Mouse (Mus musculus) liver, embryonic 15.5 days (tissue): ENCODE results near the gene Cdx2. TPM values are rescaled to one million over a fixed set of nuclear protein-coding genes. Genes with fewer than 3 reads are reported as not detected.

ENCODE experiments used
- ATAC-seq: fragments of 200-750 bp; cut with Nextera tagmentation; 2 replicates; pipeline ENCODE4 v1.8.0; 2017; ENCODE audit warnings: moderate number of reproducible peaks, mild to moderate bottlenecking, moderate library complexity; ENCODE audit not compliant: insufficient read depth
- H3K27ac ChIP-seq: fragments of 300-500 bp; sonication (generic); replicated peaks from 2 replicates; pipeline ENCODE4 v1.5.1; 2015; ENCODE audit warnings: mild to moderate bottlenecking, inconsistent platforms
- H3K27me3 ChIP-seq: fragments of 300-500 bp; sonication (generic); 2 replicates; pipeline ENCODE4 v1.6.1; 2015; ENCODE audit warnings: mild to moderate bottlenecking, inconsistent platforms
- H3K36me3 ChIP-seq: fragments of 300-500 bp; sonication (generic); replicated peaks from 2 replicates; pipeline ENCODE4 v1.6.1; 2015; ENCODE audit warnings: moderate library complexity, mild to moderate bottlenecking, inconsistent platforms
- H3K4me1 ChIP-seq: fragments of 300-500 bp; sonication (generic); replicated peaks from 2 replicates; pipeline ENCODE4 v1.6.1; 2015; ENCODE audit warnings: inconsistent platforms
- H3K4me2 ChIP-seq: fragments of 300-500 bp; sonication (generic); 2 replicates; pipeline ENCODE4 v1.6.1; 2015; ENCODE audit warnings: moderate library complexity, mild to moderate bottlenecking, inconsistent platforms
- H3K4me3 ChIP-seq: fragments of 300-500 bp; sonication (generic); replicated peaks from 2 replicates; pipeline ENCODE4 v1.5.1; 2015; ENCODE audit warnings: mild to moderate bottlenecking, inconsistent platforms
- H3K9ac ChIP-seq: fragments of 300-500 bp; sonication (generic); 2 replicates; pipeline ENCODE4 v1.6.1; 2015; ENCODE audit warnings: moderate library complexity, mild to moderate bottlenecking, inconsistent platforms
- H3K9me3 ChIP-seq: fragments of 300-500 bp; sonication (generic); replicated peaks from 2 replicates; pipeline ENCODE4 v1.6.1; 2016; ENCODE audit warnings: inconsistent platforms
- WGBS: fragments of 180-500 bp; shearing (Covaris S2); methylation state at CpG from one replicate; pipeline ENCODE4 v1.1.7; 2015; ENCODE audit warnings: mixed read lengths; ENCODE audit not compliant: insufficient replicate concordance; 5-methylcytosine and 5-hydroxymethylcytosine counted together
- polyA plus RNA-seq: library from polyadenylated mRNA; unstranded; fragments of >200 nt; fragmentation: Nextera tagmentation; extraction: Ambion mirVana; gene quantifications from 2 replicates; pipeline ENCODE4 v1.2.1, GENCODE M21; 2015

Gene Cdx2
- polyA plus RNA-seq, 1 experiment from 2014 or later: not detected

DNA sequence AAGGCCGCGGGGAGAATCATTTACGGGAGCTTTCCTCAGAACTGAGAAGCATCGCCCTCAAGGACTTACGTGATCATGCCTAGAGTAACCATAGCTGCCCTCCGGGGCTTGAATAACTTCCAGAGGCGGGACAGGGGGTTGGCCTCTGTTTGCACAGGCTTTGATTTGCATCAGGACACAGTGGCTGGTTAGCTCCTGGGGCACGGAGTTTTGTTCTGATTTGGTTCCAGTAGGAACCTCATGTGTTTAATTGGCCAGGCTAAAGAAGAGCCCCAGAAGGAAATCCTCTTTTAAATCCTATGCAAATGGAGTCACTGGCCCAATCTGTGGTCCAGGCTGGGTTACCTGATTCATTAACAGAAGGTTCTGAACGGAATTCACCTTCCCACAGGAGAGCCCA is 31.9 kb upstream of the Cdx2 start:
- Histone ChIP-seq H3K9me3 (no peaks in the 10 kb centered on the region), H3K4me3 (no peak overlapping the region), H3K27me3 (no peaks in the 10 kb centered on the region), H3K27ac (no peak overlapping the region), H3K9ac (no peak overlapping the region), H3K4me2 (no peak overlapping the region), H3K36me3 (no peaks in the 10 kb centered on the region), H3K4me1 (no peaks in the 10 kb centered on the region)
- ATAC-seq: no peak
- WGBS: 60% methylated on average over 9 of the region's 9 CpGs

GRCm38 (mm10) chr5:147332711-147333110 is 25.6 kb upstream of the Cdx2 start:
- H3K9ac ChIP-seq: no peak overlapping the region
- ATAC-seq: no peak
- WGBS: 42% methylated on average over 7 of the region's 7 CpGs
- H3K9me3 ChIP-seq: no peaks in the 10 kb centered on the region
- no peak overlapping the region for H3K4me2 ChIP-seq
- no peaks in the 10 kb centered on the region for H3K27me3 ChIP-seq
- H3K4me1 ChIP-seq: no peaks in the 10 kb centered on the region
- H3K4me3 ChIP-seq: no peak overlapping the region
- no peaks in the 10 kb centered on the region for H3K36me3 ChIP-seq
- no peak overlapping the region for H3K27ac ChIP-seq

- H3K9me3 ChIP-seq: no peaks in the 10 kb centered on the region
- H3K36me3 ChIP-seq: no peaks in the 10 kb centered on the region
- WGBS: 33% methylated on average over 2 of the region's 2 CpGs
- ATAC-seq: no peak
- no peaks in the 10 kb centered on the region for H3K27me3 ChIP-seq
- no peak overlapping the region for H3K27ac ChIP-seq
- H3K9ac ChIP-seq: no peak overlapping the region
- no peak overlapping the region for H3K4me2 ChIP-seq
- H3K4me1 ChIP-seq: no peaks in the 10 kb centered on the region
- no peak overlapping the region for H3K4me3 ChIP-seq
These were observed 24.5 kb upstream of the Cdx2 start for GRCm38 (mm10) chr5:147331547-147331946.

DNA sequence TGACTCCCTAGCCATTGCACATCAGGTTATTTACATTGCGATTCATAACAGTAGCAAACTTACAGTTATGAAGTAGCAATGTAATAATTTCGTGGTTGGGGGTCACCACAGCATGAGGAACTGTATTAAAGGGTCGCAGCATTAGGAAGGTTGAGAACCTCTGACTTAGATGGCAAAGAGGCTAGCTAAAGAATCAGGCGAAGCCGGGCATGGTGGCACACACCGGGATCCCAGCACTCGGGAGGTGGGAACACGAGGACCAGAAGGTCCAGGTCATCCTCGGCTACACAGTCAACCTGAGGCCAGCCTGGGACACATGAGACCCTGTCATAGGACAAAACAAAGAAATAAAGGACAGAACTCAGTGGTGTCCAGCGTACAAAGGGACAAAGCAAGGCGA is 22.9 kb upstream of the Cdx2 start:
- no peaks in the 10 kb centered on the region for H3K4me1 ChIP-seq
- ATAC-seq: no peak
- no peak overlapping the region for H3K4me3 ChIP-seq
- no peaks in the 10 kb centered on the region for H3K9me3 ChIP-seq
- no peaks in the 10 kb centered on the region for H3K36me3 ChIP-seq
- 72% methylated on average over 11 of the region's 11 CpGs for WGBS
- H3K9ac ChIP-seq: no peak overlapping the region
- H3K27me3 ChIP-seq: no peaks in the 10 kb centered on the region
- no peak overlapping the region for H3K4me2 ChIP-seq
- H3K27ac ChIP-seq: no peak overlapping the region

DNA sequence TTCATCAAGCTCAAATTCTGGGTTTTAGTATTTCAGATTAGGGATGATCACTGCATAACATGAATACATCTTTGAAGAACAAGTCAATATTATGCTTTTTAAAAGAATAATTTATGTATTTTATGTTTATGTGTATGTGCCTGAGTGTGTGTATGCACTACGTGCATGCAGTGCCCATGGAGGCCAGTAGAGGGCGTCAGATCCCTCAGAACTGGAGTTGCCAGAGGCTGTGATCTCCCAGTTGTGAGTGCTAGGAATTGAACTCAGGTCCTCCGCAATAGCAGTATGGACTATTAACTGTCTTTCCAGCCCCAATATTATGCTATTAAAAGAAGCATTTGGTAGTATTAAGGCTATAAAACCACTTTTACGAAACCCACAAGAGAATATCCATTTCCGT is 20.6 kb upstream of the Cdx2 start:
- H3K4me3 ChIP-seq: no peak overlapping the region
- no peak for ATAC-seq
- H3K9ac ChIP-seq: no peak overlapping the region
- no peak overlapping the region for H3K4me2 ChIP-seq
- 0 out of 2 replicates have a peak, but pooled peaks cover 1% of the 10 kb centered on the region for H3K27me3 ChIP-seq
- 74% methylated on average over 5 of the region's 5 CpGs for WGBS
- H3K9me3 ChIP-seq: no peaks in the 10 kb centered on the region
- H3K27ac ChIP-seq: no peak overlapping the region
- 0 out of 2 replicates have a peak, but pooled peaks cover 7% of the 10 kb centered on the region for H3K4me1 ChIP-seq
- H3K36me3 ChIP-seq: no peaks in the 10 kb centered on the region

DNA sequence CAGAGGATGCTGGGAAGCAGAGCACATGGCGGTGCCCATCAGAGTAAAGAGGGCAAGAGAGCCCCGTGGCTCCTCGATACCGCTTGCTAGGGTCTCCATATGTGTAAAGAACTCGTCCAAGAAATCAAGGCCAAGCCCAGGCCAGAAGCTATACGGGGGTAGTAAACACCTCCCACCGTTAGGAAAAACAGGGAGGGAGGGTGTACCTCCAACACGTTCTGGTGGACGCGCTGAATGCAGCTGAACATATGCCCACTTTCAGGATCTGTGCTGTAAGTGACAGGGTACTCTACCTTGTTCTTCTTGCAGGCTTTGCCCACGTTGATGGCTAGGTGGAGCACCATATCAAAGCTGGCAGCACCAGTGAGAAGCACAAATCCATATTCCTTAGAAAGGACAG is 18.9 kb upstream of the Cdx2 start:
- Histone ChIP-seq H3K9ac (no peak overlapping the region), H3K4me1 (0 out of 2 replicates have a peak, but pooled peaks cover 10% of the 10 kb centered on the region), H3K4me3 (no peak overlapping the region), H3K27ac (no peak overlapping the region), H3K27me3 (peaks cover 16% of the 10 kb centered on the region; the same call in 1 of the 2 replicates), H3K4me2 (no peak overlapping the region), H3K9me3 (no peaks in the 10 kb centered on the region), H3K36me3 (no peaks in the 10 kb centered on the region)
- no peak for ATAC-seq
- whole genome bisulfite sequencing: 64% methylated on average over 11 of the region's 11 CpGs

DNA sequence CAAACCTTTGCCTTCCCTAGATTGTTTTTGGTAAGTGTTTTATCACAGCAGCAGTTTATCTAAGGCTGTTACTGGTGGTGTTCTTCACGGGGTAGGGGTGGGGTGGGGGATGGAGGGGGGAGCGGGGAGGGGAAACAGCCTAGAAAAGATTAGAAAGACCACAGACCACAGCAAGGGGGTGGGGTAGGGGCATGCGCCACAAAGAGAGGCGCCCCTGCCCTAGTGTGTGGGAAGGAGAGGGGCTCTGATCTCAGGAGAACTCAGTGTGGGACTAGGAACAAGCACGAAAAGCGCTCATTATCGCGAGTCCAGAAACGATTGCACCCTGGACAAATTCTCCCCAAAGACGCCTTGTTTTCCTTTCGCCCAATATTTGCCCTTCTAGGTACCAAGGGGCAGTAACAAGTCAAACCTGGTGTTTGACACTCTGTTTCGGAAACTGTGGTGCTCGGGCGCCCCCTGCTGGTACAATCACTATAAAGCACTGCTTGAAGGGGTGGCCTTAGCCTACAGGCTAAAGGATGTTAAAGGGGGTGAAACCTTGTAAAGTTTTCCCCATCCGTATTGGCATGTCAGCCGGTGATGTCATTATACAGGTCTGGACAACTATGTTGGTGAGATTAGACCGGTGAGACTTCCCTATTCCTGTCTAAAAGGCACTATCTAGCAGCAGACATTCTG is 16.3 kb upstream of the Cdx2 start:
- Histone ChIP-seq H3K4me3 (no peak overlapping the region), H3K36me3 (no peaks in the 10 kb centered on the region), H3K27ac (no peak overlapping the region), H3K9me3 (no peaks in the 10 kb centered on the region), H3K27me3 (peaks cover 25% of the 10 kb centered on the region), H3K4me2 (peak overlapping the region; percentile 18; the same call in 1 of the 2 replicates), H3K9ac (no peak overlapping the region), H3K4me1 (0 out of 2 replicates have a peak, but pooled peaks cover 10% of the 10 kb centered on the region)
- WGBS: 4% methylated on average over 17 of the region's 17 CpGs
- no peak for ATAC-seq

GRCm38 (mm10) chr5:147322183-147322582 is 15.1 kb upstream of the Cdx2 start, which contains the start of gene Urad:
Gene Urad (minus strand): TSS chr5:147322440.
- H3K9ac ChIP-seq: no peak within 1 kb of the TSS
- H3K4me2 ChIP-seq: peak within 1 kb of the TSS; percentile 18; the same call in 1 of the 2 replicates
- WGBS: 50% methylated on average over 8 of the region's 8 CpGs
- ATAC-seq: peak; percentile 78
- 0 out of 2 replicates have a peak within 1 kb of the TSS, but pooled peaks have one; percentile 14 for H3K27ac ChIP-seq
- no peaks in the 10 kb centered on the region for H3K9me3 ChIP-seq
- H3K27me3 ChIP-seq: peaks cover 37% of the 10 kb centered on the region
- H3K4me1 ChIP-seq: 0 out of 2 replicates have a peak, but pooled peaks cover 10% of the 10 kb centered on the region
- H3K4me3 ChIP-seq: no peak within 1 kb of the TSS
- no peaks in the 10 kb centered on the region for H3K36me3 ChIP-seq

DNA sequence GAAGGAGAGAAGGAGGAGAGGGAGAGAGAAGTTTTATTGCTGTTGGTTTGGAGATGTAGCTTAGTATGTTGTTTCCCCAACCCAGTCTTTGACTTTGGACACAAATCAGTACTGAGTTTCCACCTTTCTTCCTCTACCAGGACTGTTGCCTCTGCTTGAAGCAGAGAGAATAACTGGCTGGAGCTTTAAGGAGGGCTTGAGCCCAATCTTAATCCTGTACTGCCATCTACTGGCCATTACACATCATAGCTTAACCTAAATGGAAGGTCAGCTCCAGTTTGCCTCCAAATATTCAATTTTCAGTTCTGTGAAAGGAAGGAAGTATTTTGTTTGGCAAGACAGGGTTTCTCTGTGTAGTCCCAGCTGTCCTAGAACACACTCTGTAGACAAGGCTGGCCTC is 12.6 kb upstream of the Cdx2 start:
- Histone ChIP-seq H3K27me3 (peaks cover 62% of the 10 kb centered on the region), H3K9ac (no peak overlapping the region), H3K36me3 (no peaks in the 10 kb centered on the region), H3K9me3 (no peaks in the 10 kb centered on the region), H3K4me2 (no peak overlapping the region), H3K4me1 (0 out of 2 replicates have a peak, but pooled peaks cover 10% of the 10 kb centered on the region), H3K4me3 (no peak overlapping the region), H3K27ac (no peak overlapping the region)
- ATAC-seq: no peak

GRCm38 (mm10) chr5:147317991-147318390 is 10.9 kb upstream of the Cdx2 start:
- H3K27me3 ChIP-seq: peaks cover 79% of the 10 kb centered on the region
- ATAC-seq: no peak
- no peak overlapping the region for H3K9ac ChIP-seq
- no peak overlapping the region for H3K4me2 ChIP-seq
- no peaks in the 10 kb centered on the region for H3K9me3 ChIP-seq
- no peak overlapping the region for H3K27ac ChIP-seq
- WGBS: 31% methylated on average over 7 of the region's 7 CpGs
- 0 out of 2 replicates have a peak, but pooled peaks cover 7% of the 10 kb centered on the region for H3K4me1 ChIP-seq
- no peaks in the 10 kb centered on the region for H3K36me3 ChIP-seq
- no peak overlapping the region for H3K4me3 ChIP-seq

DNA sequence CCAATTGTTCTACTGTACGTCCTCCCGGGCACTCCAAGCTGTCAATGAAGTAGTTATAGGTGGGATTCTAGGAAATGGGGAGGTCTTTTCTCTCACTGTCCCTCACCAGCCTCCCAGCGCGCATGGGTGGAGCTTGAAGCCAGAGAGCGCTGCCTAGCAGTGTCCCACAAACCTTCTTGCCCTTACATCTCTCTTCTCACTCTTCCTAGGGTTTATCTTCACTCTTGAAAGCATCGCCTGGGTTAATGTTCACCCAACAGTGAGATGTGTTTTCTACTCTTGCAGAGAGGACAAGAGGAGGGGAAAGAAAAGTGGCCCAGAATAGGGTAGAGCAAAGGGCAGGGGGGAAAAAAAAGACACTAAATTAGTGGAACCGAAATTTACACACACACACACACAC is 10.3 kb upstream of the Cdx2 start:
- Histone ChIP-seq H3K4me1 (no peaks in the 10 kb centered on the region), H3K27me3 (peaks cover 81% of the 10 kb centered on the region), H3K27ac (no peak overlapping the region), H3K4me2 (no peak overlapping the region), H3K9ac (no peak overlapping the region), H3K36me3 (no peaks in the 10 kb centered on the region), H3K9me3 (no peaks in the 10 kb centered on the region), H3K4me3 (no peak overlapping the region)
- no peak for ATAC-seq
- 12% methylated on average over 7 of the region's 7 CpGs for WGBS
